Mouse (Mus musculus) right cerebral cortex, adult 18-20 months (tissue): ENCODE data around the gene Dpep1.

ENCODE experiments used
- DNase-seq: peaks from one replicate; pipeline ENCODE4 v3.0.0; 2022; ENCODE audit warnings: mixed read lengths

The Dpep1 gene

DNA sequence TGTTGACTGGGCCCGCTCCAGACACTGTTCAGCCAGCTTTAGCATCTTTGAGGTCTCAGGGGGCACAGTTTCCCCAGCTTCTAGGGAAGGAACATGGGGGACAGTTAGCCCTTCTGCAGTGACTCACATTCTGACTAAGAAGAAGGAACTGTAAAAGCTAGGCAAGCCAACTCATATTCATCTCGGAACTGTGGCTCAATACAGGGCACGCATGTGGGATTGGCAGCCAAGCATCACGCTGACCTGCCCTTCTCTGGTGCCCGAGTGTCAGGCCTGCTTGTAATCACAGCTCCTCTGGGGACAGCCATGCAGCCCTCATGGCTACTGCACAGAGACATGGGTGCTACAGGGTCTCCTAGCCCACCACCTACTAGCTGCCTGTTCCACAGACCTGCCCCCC is 64.9 kb downstream of the Dpep1 start:
- no peak for DNase-seq
